Mouse (Mus musculus): Measurements from ENCODE around the gene Mab21l2.

Gene Mab21l2

GRCm38 (mm10) chr3:86539555-86540168 lies 8.8 kb downstream of the Mab21l2 start:
- DNase-seq (ENCODE audit: low read depth, low spot score) = no peak

GRCm38 (mm10) chr3:86538645-86539554 lies 9.5 kb downstream of the Mab21l2 start:
- no peak for DNase-seq (ENCODE audit: low read depth, low spot score)

DNA sequence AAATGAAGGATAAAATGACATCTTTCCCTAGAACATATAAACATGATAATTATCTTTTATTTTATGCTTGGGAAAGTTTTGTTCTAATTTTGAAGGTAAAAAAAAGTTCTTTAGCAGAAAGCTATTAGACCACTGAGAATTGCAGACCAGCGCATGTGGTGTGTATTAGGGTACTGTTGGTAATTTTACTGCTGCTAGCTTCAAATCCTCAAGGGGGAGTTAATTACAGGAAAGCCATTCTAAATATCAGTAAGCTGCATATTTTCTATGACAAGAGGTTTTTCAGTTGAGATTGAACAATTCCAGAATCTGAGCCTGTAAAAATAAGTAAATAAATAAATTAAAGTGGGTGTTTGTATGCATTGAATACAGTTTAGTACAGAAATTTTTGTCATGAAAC lies 11.7 kb downstream of the Mab21l2 start:
- DNase-seq (ENCODE audit: low read depth, low spot score) = no peak

- no peak for DNase-seq (ENCODE audit: low read depth, low spot score)
These were observed 16.7 kb downstream of the Mab21l2 start for GRCm38 (mm10) chr3:86531531-86532269.

- no peak for DNase-seq (ENCODE audit: low read depth, low spot score)
These were observed 25.4 kb downstream of the Mab21l2 start for GRCm38 (mm10) chr3:86522880-86523505.

GRCm38 (mm10) chr3:86518506-86519109 lies 29.8 kb downstream of the Mab21l2 start:
- DNase-seq (ENCODE audit: low read depth, low spot score) = no peak

DNA sequence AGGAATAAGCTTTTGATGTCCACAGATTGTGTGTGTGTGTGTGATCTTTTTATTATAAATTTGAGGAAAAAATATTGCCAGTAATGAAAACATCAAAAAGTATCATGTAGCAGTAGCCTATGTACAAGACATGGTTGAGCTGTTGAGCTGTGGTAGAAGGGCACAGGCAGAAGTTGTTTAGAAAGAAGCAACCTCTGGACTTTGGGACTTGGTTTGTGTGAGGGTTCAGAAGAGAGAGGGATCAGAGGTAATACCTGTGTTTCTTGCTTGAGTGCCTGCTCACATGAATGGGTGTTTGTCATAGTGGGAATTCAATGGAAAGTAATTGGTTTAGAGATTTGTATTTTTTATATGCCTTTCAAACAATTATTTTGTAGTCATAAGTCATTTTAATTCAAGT lies 47.8 kb downstream of the Mab21l2 start:
- DNase-seq (ENCODE audit: low read depth, low spot score) = no peak
